Mouse (Mus musculus) G1E (cell line): ENCODE data around the gene Hist1h2ae.
"Not testable (repeated sequence)": the region's sequence is repeated elsewhere in the genome, so short reads cannot be mapped to it uniquely, and the experiment has no call there.

Experiments used
- CTCF ChIP-seq: IDR thresholded peaks from 2 replicates; pipeline ENCODE4 v1.5.1; 2012; ENCODE audit warnings: low read depth, low read length, inconsistent platforms, mixed read lengths
- GATA1 ChIP-seq: IDR thresholded peaks from 2 replicates; pipeline ENCODE4 v1.6.1; 2012; ENCODE audit warnings: borderline replicate concordance, low read length, inconsistent platforms, mixed read lengths
- TAL1 ChIP-seq: conservative IDR thresholded peaks from 2 replicates; pipeline ENCODE4 v1.6.1; 2012; ENCODE audit warnings: low read depth, low read length, inconsistent platforms, mixed read lengths

DNA sequence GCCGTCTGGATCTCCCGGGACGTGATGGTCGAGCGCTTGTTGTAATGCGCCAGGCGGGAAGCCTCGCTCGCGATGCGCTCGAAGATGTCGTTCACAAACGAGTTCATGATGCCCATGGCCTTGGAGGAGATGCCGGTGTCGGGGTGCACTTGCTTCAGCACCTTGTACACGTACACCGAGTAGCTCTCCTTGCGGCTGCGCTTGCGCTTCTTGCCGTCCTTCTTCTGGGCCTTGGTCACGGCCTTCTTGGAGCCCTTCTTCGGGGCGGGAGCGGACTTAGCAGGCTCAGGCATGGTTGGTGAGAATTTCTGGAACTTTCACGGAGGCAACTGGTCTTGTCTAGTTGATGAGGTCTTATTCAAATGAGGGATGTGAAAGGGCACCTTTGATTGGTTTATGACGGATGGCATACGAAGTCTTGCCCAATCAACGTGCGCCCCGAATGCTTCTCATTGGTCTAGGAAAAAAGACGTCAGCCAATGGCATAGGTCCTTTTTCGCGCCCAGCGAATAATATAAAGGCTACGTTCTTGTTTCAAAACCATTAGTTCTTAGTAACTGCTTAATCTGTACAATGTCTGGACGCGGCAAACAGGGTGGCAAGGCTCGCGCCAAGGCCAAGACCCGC lies 3.0 kb upstream of the Hist1h2ae start, which contains the start of the genes Hist1h2bf and Hist1h2ad:
- not testable (repeated sequence) for TF ChIP-seq CTCF, TAL1, GATA1
